8 mouse cellular contexts compared by ENCODE assay signal in the genomic region with DNA sequence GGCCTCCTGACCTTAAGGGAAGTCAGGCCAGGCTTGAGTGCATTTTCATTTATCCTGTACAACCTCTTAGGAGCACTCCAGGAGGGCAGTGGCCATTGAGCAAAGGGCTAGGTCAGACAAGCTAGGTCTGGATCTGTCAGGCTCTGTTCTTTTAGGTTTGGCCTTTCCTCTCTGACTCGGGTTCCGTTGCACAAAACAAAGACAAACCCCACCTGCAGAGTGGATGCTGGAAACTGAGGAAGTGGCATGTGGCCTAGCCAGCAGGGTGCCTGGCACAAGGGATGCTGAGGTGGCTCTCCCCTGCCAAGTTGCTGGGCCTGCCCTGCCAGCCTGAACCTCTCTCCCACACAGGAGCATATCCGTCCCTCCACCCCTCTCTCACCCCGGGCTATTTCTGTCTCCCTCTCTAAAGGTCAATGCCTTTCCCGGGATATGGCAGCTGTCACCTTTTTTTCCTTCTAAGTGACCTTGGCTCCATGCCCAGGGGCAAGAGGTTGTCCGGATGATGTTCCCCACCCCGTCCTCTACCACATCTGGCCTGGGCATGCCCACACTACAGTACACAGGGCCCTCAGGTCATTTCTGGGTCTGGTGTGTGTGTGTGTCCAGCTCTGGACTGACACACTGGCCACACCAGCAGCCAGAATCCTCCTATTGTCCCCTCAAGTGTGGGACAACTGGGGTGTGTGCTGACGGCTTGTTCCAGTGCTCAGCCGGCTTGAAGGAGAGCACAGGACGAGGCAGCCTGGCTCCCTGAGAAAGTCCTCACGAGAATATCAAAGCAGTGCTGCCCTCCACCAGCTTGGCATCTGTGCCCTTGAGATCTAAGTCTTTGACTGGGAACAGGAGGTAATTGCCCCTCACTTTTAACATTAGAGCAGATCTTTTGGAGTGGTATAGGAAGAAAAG.
DNase-seq lines count a peak whose midpoint lies in the region; ATAC-seq and TF ChIP-seq lines count a peak whose summit lies in the region.

No protein-coding gene starts in this region.

- H3K27ac ChIP-seq in left cerebral cortex, adult 2 months: peak overlapping the region; percentile 72
- peak overlapping the region; percentile 43 for H3K27ac ChIP-seq in embryonic facial prominence, embryonic 11.5 days (replicated peaks; ENCODE audit: low read depth, low read length)
- H3K27ac ChIP-seq in heart, embryonic 13.5 days (replicated peaks): peak overlapping the region; percentile 97
- peak overlapping the region; percentile 92 for H3K27ac ChIP-seq in midbrain, postnatal 0 days (ENCODE audit: low read depth, low read length)

- H3K27me3 ChIP-seq in embryonic facial prominence, embryonic 11.5 days (ENCODE audit: control insufficient read depth, insufficient read depth, low read length): no peaks in the 10 kb centered on the region
- no peaks in the 10 kb centered on the region for H3K27me3 ChIP-seq in heart, embryonic 13.5 days (replicated peaks)
- no peaks in the 10 kb centered on the region for H3K27me3 ChIP-seq in midbrain, postnatal 0 days (ENCODE audit: insufficient read depth, low read length)

- peaks cover 13% of the 10 kb centered on the region for H3K4me1 ChIP-seq in embryonic facial prominence, embryonic 11.5 days (ENCODE audit: control insufficient read depth, insufficient read depth, low read length)
- H3K4me1 ChIP-seq in heart, embryonic 13.5 days: peaks cover 66% of the 10 kb centered on the region
- peaks cover 38% of the 10 kb centered on the region for H3K4me1 ChIP-seq in midbrain, postnatal 0 days (ENCODE audit: insufficient read depth, low read length)

- H3K9ac ChIP-seq in embryonic facial prominence, embryonic 11.5 days (replicated peaks; ENCODE audit: low read length): 0 out of 2 replicates have a peak overlapping the region, but pooled peaks have one; percentile 25
- peak overlapping the region; percentile 64 for H3K9ac ChIP-seq in heart, embryonic 13.5 days
- H3K9ac ChIP-seq in midbrain, postnatal 0 days (replicated peaks; ENCODE audit: low read length, poor library complexity, severe bottlenecking): peak overlapping the region; percentile 42

- TF ChIP-seq CTCF in left cerebral cortex, adult 2 months (IDR thresholded peaks at IDR 0.05): no peak
- TF ChIP-seq CTCF in midbrain, postnatal 0 days (IDR thresholded peaks at IDR 0.05): no peak

- no peak; the same call in 1 of the 2 replicates for ATAC-seq in embryonic facial prominence, embryonic 11.5 days (replicated peaks; ENCODE audit: insufficient number of reproducible peaks, low FRiP score, low TSS enrichment, low read depth)
- ATAC-seq in heart, embryonic 13.5 days (ENCODE audit: extremely low read depth, insufficient number of reproducible peaks, low FRiP score, low TSS enrichment): peak; percentile 47; the same call in 1 of the 2 replicates
- no peak for ATAC-seq in midbrain, postnatal 0 days (ENCODE audit: low FRiP score)
- ATAC-seq in megakaryocyte, adult 5-6 weeks (ENCODE audit: poor library complexity, severe bottlenecking): no peak

- no peak for DNase-seq in left cerebral cortex, adult 2 months (ENCODE audit: extremely low spot score in 1 of 2, low spot score in 2 of 2)
- DNase-seq in left cerebral cortex, adult 8-10 months (ENCODE audit: low spot score in 2 of 2): no peak
- no peak for DNase-seq in embryonic facial prominence, embryonic 11.5 days (ENCODE audit: low spot score)
- DNase-seq in kidney, postnatal 10 days: peak; percentile 83
- DNase-seq in midbrain, postnatal 0 days (ENCODE audit: low spot score): no peak
- no peak for DNase-seq in left cerebral cortex, adult 18-20 months (ENCODE audit: low spot score in 2 of 2)

- no peak overlapping the region for H3K4me2 ChIP-seq in embryonic facial prominence, embryonic 11.5 days (ENCODE audit: low read depth, low read length)
- H3K4me2 ChIP-seq in heart, embryonic 13.5 days: peak overlapping the region; percentile 24
- no peak overlapping the region for H3K4me2 ChIP-seq in midbrain, postnatal 0 days (ENCODE audit: low read depth, low read length, poor library complexity, severe bottlenecking)

- H3K4me3 ChIP-seq in left cerebral cortex, adult 2 months: no peak overlapping the region
- H3K4me3 ChIP-seq in embryonic facial prominence, embryonic 11.5 days (ENCODE audit: low read depth, low read length): no peak overlapping the region
- H3K4me3 ChIP-seq in heart, embryonic 13.5 days: no peak overlapping the region
- no peak overlapping the region for H3K4me3 ChIP-seq in midbrain, postnatal 0 days (ENCODE audit: low read depth, low read length)

- no peaks in the 10 kb centered on the region for H3K36me3 ChIP-seq in embryonic facial prominence, embryonic 11.5 days (replicated peaks; ENCODE audit: control insufficient read depth, insufficient read depth, low read depth, low read length)
- H3K36me3 ChIP-seq in heart, embryonic 13.5 days: no peaks in the 10 kb centered on the region
- H3K36me3 ChIP-seq in midbrain, postnatal 0 days (ENCODE audit: insufficient read depth, low read length): no peaks in the 10 kb centered on the region

- WGBS in embryonic facial prominence, embryonic 11.5 days: 22% methylated on average over 11 of the region's 11 CpGs
- WGBS in heart, embryonic 13.5 days: 16% methylated on average over 11 of the region's 11 CpGs
- 12% methylated on average over 11 of the region's 11 CpGs for WGBS in midbrain, postnatal 0 days

- intact Hi-C loops in left cerebral cortex, adult 2 months (cut with DNase I): no loop called here

- no peaks in the 10 kb centered on the region for H3K9me3 ChIP-seq in embryonic facial prominence, embryonic 11.5 days (replicated peaks; ENCODE audit: control insufficient read depth, low read length)
- no peaks in the 10 kb centered on the region for H3K9me3 ChIP-seq in heart, embryonic 13.5 days
- H3K9me3 ChIP-seq in midbrain, postnatal 0 days (ENCODE audit: low read length): no peaks in the 10 kb centered on the region

Comparison
In these comparisons a context has a peak if more than half of its experiments do, and no peak if none do; other contexts are left out.
1. H3K27ac ChIP-seq: peak in every context shown above with its lines; median percentile 97 in heart, embryonic 13.5 days; 92 in midbrain, postnatal 0 days; 72 in left cerebral cortex, adult 2 months; 43 in embryonic facial prominence, embryonic 11.5 days.